Mouse (Mus musculus) embryonic facial prominence, embryonic 12.5 days (tissue): ENCODE data around the gene Prpf8. TPM values are rescaled to one million over a fixed set of nuclear protein-coding genes. Genes with fewer than 3 reads are reported as not detected.

Experiments
- ATAC-seq: fragments of 200-750 bp; cut with Nextera tagmentation; 2 replicates; pipeline ENCODE4 v1.8.0; 2017; ENCODE audit not compliant: insufficient number of reproducible peaks, insufficient read depth, low FRiP score, low TSS enrichment
- H3K27ac ChIP-seq: fragments of 300-500 bp; sonication (generic); 2 replicates; pipeline ENCODE4 v1.5.1; 2016; ENCODE audit warnings: mild to moderate bottlenecking
- H3K27me3 ChIP-seq: fragments of 300-500 bp; sonication (generic); 2 replicates; pipeline ENCODE4 v1.6.1; 2016; ENCODE audit warnings: mild to moderate bottlenecking, moderate library complexity
- H3K36me3 ChIP-seq: fragments of 300-500 bp; sonication (generic); 2 replicates; pipeline ENCODE4 v1.6.1; 2016; ENCODE audit warnings: mild to moderate bottlenecking
- H3K4me1 ChIP-seq: fragments of 300-500 bp; sonication (generic); 2 replicates; pipeline ENCODE4 v1.6.1; 2016
- H3K4me2 ChIP-seq: fragments of 300-500 bp; sonication (generic); replicated peaks from 2 replicates; pipeline ENCODE4 v1.6.1; 2016; ENCODE audit warnings: mild to moderate bottlenecking, moderate library complexity
- H3K4me3 ChIP-seq: fragments of 300-500 bp; sonication (generic); 2 replicates; pipeline ENCODE4 v1.5.1; 2016; ENCODE audit warnings: mild to moderate bottlenecking
- H3K9ac ChIP-seq: fragments of 300-500 bp; sonication (generic); 2 replicates; pipeline ENCODE4 v1.6.1; 2016; ENCODE audit warnings: mild to moderate bottlenecking, moderate library complexity
- H3K9me3 ChIP-seq: fragments of 300-500 bp; sonication (generic); 2 replicates; pipeline ENCODE4 v1.6.1; 2016; ENCODE audit warnings: mild to moderate bottlenecking, moderate library complexity
- WGBS: fragments of 180-500 bp; shearing (Covaris S2); methylation state at CpG from one replicate; pipeline ENCODE4 v1.1.7; 2016; 5-methylcytosine and 5-hydroxymethylcytosine counted together
- polyA plus RNA-seq: library from polyadenylated mRNA; unstranded; fragments of >200 nt; fragmentation: Nextera tagmentation; extraction: Ambion mirVana; gene quantifications from 2 replicates; pipeline ENCODE4 v1.2.1, GENCODE M21; 2016

Prpf8 gene
- polyA plus RNA-seq, 1 experiment from 2014 or later, result 74.2 TPM

- H3K9ac ChIP-seq, result peak overlapping the region; percentile 59
- no peak for ATAC-seq
- 0 out of 2 replicates have a peak, but pooled peaks cover 3% of the 10 kb centered on the region for H3K36me3 ChIP-seq
- 2% methylated on average over 19 of the region's 19 CpGs for WGBS
- H3K4me2 ChIP-seq, result peak overlapping the region; percentile 98
- no peaks in the 10 kb centered on the region for H3K27me3 ChIP-seq
- peak overlapping the region; percentile 95 for H3K27ac ChIP-seq
- H3K4me1 ChIP-seq, result peaks cover 33% of the 10 kb centered on the region
- no peaks in the 10 kb centered on the region for H3K9me3 ChIP-seq
- peak overlapping the region; percentile 69 for H3K4me3 ChIP-seq
Measured at GRCm38 (mm10) chr11:75460103-75460843, 26.3 kb upstream of the Prpf8 start.

GRCm38 (mm10) chr11:75460844-75461742 is 25.5 kb upstream of the Prpf8 start, which contains the start of gene Tlcd2:
TSS of gene Tlcd2 (plus strand) at chr11:75461715.
- peaks cover 33% of the 10 kb centered on the region for H3K4me1 ChIP-seq
- under 1% methylated on average over 46 of the region's 46 CpGs for WGBS
- H3K9me3 ChIP-seq, result no peaks in the 10 kb centered on the region
- H3K27me3 ChIP-seq, result no peaks in the 10 kb centered on the region
- H3K9ac ChIP-seq, result peak within 1 kb of the TSS; percentile 59
- peak within 1 kb of the TSS; percentile 69 for H3K4me3 ChIP-seq
- H3K4me2 ChIP-seq, result peak within 1 kb of the TSS; percentile 98
- 0 out of 2 replicates have a peak, but pooled peaks cover 10% of the 10 kb centered on the region for H3K36me3 ChIP-seq
- peak; percentile 95 for ATAC-seq
- H3K27ac ChIP-seq, result peak within 1 kb of the TSS; percentile 95

GRCm38 (mm10) chr11:75461743-75462252 is 24.8 kb upstream of the Prpf8 start:
- peaks cover 33% of the 10 kb centered on the region for H3K4me1 ChIP-seq
- H3K27me3 ChIP-seq, result no peaks in the 10 kb centered on the region
- H3K36me3 ChIP-seq, result 0 out of 2 replicates have a peak, but pooled peaks cover 10% of the 10 kb centered on the region
- under 1% methylated on average over 30 of the region's 30 CpGs for WGBS
- peak overlapping the region; percentile 81 for H3K27ac ChIP-seq
- peak overlapping the region; percentile 56 for H3K9ac ChIP-seq
- ATAC-seq, result 0 out of 2 replicates have a peak, but pooled peaks have one; percentile 1
- H3K4me2 ChIP-seq, result peak overlapping the region; percentile 98
- no peaks in the 10 kb centered on the region for H3K9me3 ChIP-seq
- H3K4me3 ChIP-seq, result peak overlapping the region; percentile 69

- H3K9ac ChIP-seq, result peak overlapping the region; percentile 56
- peak overlapping the region; percentile 98 for H3K4me2 ChIP-seq
- peak overlapping the region; percentile 69 for H3K4me3 ChIP-seq
- peak overlapping the region; percentile 81 for H3K27ac ChIP-seq
- no peak for ATAC-seq
- no peaks in the 10 kb centered on the region for H3K9me3 ChIP-seq
- no peaks in the 10 kb centered on the region for H3K27me3 ChIP-seq
- H3K36me3 ChIP-seq, result 0 out of 2 replicates have a peak, but pooled peaks cover 10% of the 10 kb centered on the region
- 4% methylated on average over 16 of the region's 16 CpGs for WGBS
- H3K4me1 ChIP-seq, result peaks cover 33% of the 10 kb centered on the region
Measured at GRCm38 (mm10) chr11:75462253-75462783, 24.3 kb upstream of the Prpf8 start.

- 0 out of 2 replicates have a peak, but pooled peaks cover 10% of the 10 kb centered on the region for H3K36me3 ChIP-seq
- H3K9ac ChIP-seq, result no peak overlapping the region
- WGBS, result 0% methylated on average over 9 of the region's 9 CpGs
- H3K4me3 ChIP-seq, result peak overlapping the region; percentile 69
- no peaks in the 10 kb centered on the region for H3K27me3 ChIP-seq
- H3K4me2 ChIP-seq, result peak overlapping the region; percentile 98
- ATAC-seq, result no peak
- H3K4me1 ChIP-seq, result peaks cover 33% of the 10 kb centered on the region
- peak overlapping the region; percentile 81 for H3K27ac ChIP-seq
- H3K9me3 ChIP-seq, result no peaks in the 10 kb centered on the region
Measured at GRCm38 (mm10) chr11:75462865-75463336, 23.7 kb upstream of the Prpf8 start.

- H3K4me1 ChIP-seq, result peaks cover 33% of the 10 kb centered on the region
- peak overlapping the region; percentile 98 for H3K4me2 ChIP-seq
- H3K36me3 ChIP-seq, result 0 out of 2 replicates have a peak, but pooled peaks cover 10% of the 10 kb centered on the region
- 60% methylated on average over 4 of the region's 4 CpGs for WGBS
- no peak for ATAC-seq
- H3K27me3 ChIP-seq, result no peaks in the 10 kb centered on the region
- no peak overlapping the region for H3K4me3 ChIP-seq
- no peaks in the 10 kb centered on the region for H3K9me3 ChIP-seq
- no peak overlapping the region for H3K9ac ChIP-seq
- peak overlapping the region; percentile 81; the same call in 1 of the 2 replicates for H3K27ac ChIP-seq
Measured at GRCm38 (mm10) chr11:75463624-75464023, 23.0 kb upstream of the Prpf8 start.

- no peak overlapping the region for H3K4me2 ChIP-seq
- H3K4me3 ChIP-seq, result no peak overlapping the region
- no peak overlapping the region for H3K9ac ChIP-seq
- 88% methylated on average over 6 of the region's 6 CpGs for WGBS
- peaks cover 31% of the 10 kb centered on the region for H3K4me1 ChIP-seq
- H3K27me3 ChIP-seq, result no peaks in the 10 kb centered on the region
- H3K27ac ChIP-seq, result no peak overlapping the region
- no peaks in the 10 kb centered on the region for H3K9me3 ChIP-seq
- ATAC-seq, result no peak
- 0 out of 2 replicates have a peak, but pooled peaks cover 10% of the 10 kb centered on the region for H3K36me3 ChIP-seq
Measured at GRCm38 (mm10) chr11:75464417-75464816, 22.2 kb upstream of the Prpf8 start.

GRCm38 (mm10) chr11:75465051-75465450 is 21.6 kb upstream of the Prpf8 start:
- no peak overlapping the region for H3K4me2 ChIP-seq
- H3K4me3 ChIP-seq, result no peak overlapping the region
- WGBS, result 86% methylated on average over 6 of the region's 6 CpGs
- no peaks in the 10 kb centered on the region for H3K27me3 ChIP-seq
- peaks cover 25% of the 10 kb centered on the region for H3K4me1 ChIP-seq
- no peak for ATAC-seq
- no peak overlapping the region for H3K9ac ChIP-seq
- no peaks in the 10 kb centered on the region for H3K9me3 ChIP-seq
- H3K36me3 ChIP-seq, result 0 out of 2 replicates have a peak, but pooled peaks cover 10% of the 10 kb centered on the region
- H3K27ac ChIP-seq, result no peak overlapping the region

- H3K4me3 ChIP-seq, result no peak overlapping the region
- no peak overlapping the region for H3K9ac ChIP-seq
- H3K27me3 ChIP-seq, result no peaks in the 10 kb centered on the region
- no peak overlapping the region for H3K27ac ChIP-seq
- peaks cover 19% of the 10 kb centered on the region for H3K4me1 ChIP-seq
- WGBS, result 95% methylated on average over 4 of the region's 4 CpGs
- no peak for ATAC-seq
- no peak overlapping the region for H3K4me2 ChIP-seq
- no peaks in the 10 kb centered on the region for H3K9me3 ChIP-seq
- 0 out of 2 replicates have a peak, but pooled peaks cover 10% of the 10 kb centered on the region for H3K36me3 ChIP-seq
Measured at GRCm38 (mm10) chr11:75466731-75467505, 19.7 kb upstream of the Prpf8 start.

GRCm38 (mm10) chr11:75467512-75468215 is 19.0 kb upstream of the Prpf8 start:
- peak overlapping the region; percentile 69 for H3K27ac ChIP-seq
- H3K4me3 ChIP-seq, result peak overlapping the region; percentile 46
- H3K4me1 ChIP-seq, result peaks cover 12% of the 10 kb centered on the region
- H3K36me3 ChIP-seq, result 0 out of 2 replicates have a peak, but pooled peaks cover 10% of the 10 kb centered on the region
- peak overlapping the region; percentile 68 for H3K4me2 ChIP-seq
- no peaks in the 10 kb centered on the region for H3K9me3 ChIP-seq
- peak overlapping the region; percentile 63 for H3K9ac ChIP-seq
- WGBS, result 15% methylated on average over 19 of the region's 19 CpGs
- no peaks in the 10 kb centered on the region for H3K27me3 ChIP-seq
- peak; percentile 83; the same call in 1 of the 2 replicates for ATAC-seq
